Mouse (Mus musculus) megakaryocyte, adult 5-6 weeks (primary cell): ENCODE measurements around the gene Gstp3. TPM values are rescaled to one million over a fixed set of nuclear protein-coding genes. Genes with fewer than 3 reads are reported as not detected.
A peak's percentile ranks its signal among the peaks of the same experiment; 100 is the strongest.
"Not testable (repeated sequence)": the region's sequence is repeated elsewhere in the genome, so short reads cannot be mapped to it uniquely, and the experiment has no call there.

Experiments used
- ATAC-seq: 2 replicates; pipeline ENCODE4 v1.8.0; 2016; ENCODE audit warnings: mild to moderate bottlenecking, inconsistent platforms; ENCODE audit not compliant: poor library complexity, severe bottlenecking
- total RNA-seq, 2 experiments: library from RNA; stranded (forward) in 1 of 2; stranded (reverse) in 1 of 2; fragments of 153-499, 151-499 nt in 1 of 2; fragments of 221-1000, 200-1000 nt in 1 of 2; gene quantifications; 2 replicates each; pipeline versions ENCODE4 v1.2.3 to v1.2.4; 2015 to 2017

Gstp3 gene
- total RNA-seq, 2 experiments from 2014 or later, result 3.0 to 4.0 TPM

- not testable (repeated sequence) for ATAC-seq
Measured at GRCm38 (mm10) chr19:4064501-4064900, 5.1 kb upstream of the Gstp3 start.

- ATAC-seq, result not testable (repeated sequence)
Measured at GRCm38 (mm10) chr19:4063357-4063756, 4.0 kb upstream of the Gstp3 start.

GRCm38 (mm10) chr19:4060899-4061465, 1.6 kb upstream of the Gstp3 start:
- ATAC-seq, result peak; percentile 47; the same call in 1 of the 2 replicates

GRCm38 (mm10) chr19:4060044-4060898, 902 bp upstream of the Gstp3 start:
- ATAC-seq, result not testable (repeated sequence)

- no peak for ATAC-seq
Measured at GRCm38 (mm10) chr19:4058581-4058980, 788 bp downstream of the Gstp3 start.

- ATAC-seq, result no peak
Measured at GRCm38 (mm10) chr19:4057962-4058361, 1.4 kb downstream of the Gstp3 start.

- ATAC-seq, result no peak
Measured at GRCm38 (mm10) chr19:4057389-4057788, 2.0 kb downstream of the Gstp3 start.

- ATAC-seq, result no peak
Measured at GRCm38 (mm10) chr19:4056727-4057126, 2.6 kb downstream of the Gstp3 start.

GRCm38 (mm10) chr19:4055947-4056693, 3.2 kb downstream of the Gstp3 start:
- ATAC-seq, result no peak

GRCm38 (mm10) chr19:4055216-4055946, 4.0 kb downstream of the Gstp3 start:
- no peak for ATAC-seq

- ATAC-seq, result no peak
Measured at GRCm38 (mm10) chr19:4054613-4055012, 4.8 kb downstream of the Gstp3 start.

GRCm38 (mm10) chr19:4052516-4053030, 6.8 kb downstream of the Gstp3 start:
- no peak for ATAC-seq

GRCm38 (mm10) chr19:4051741-4052515, 7.4 kb downstream of the Gstp3 start:
- peak; percentile 38; the same call in 1 of the 2 replicates for ATAC-seq

GRCm38 (mm10) chr19:4051016-4051415, 8.4 kb downstream of the Gstp3 start:
- no peak for ATAC-seq

GRCm38 (mm10) chr19:4049069-4049468, 10.3 kb downstream of the Gstp3 start:
- ATAC-seq, result not testable (repeated sequence)

- peak; percentile 75 for ATAC-seq
Measured at GRCm38 (mm10) chr19:4047859-4048258, 11.5 kb downstream of the Gstp3 start.

- ATAC-seq, result no peak
Measured at GRCm38 (mm10) chr19:4046866-4047254, 12.5 kb downstream of the Gstp3 start.

- ATAC-seq, result peak; percentile 48
Measured at GRCm38 (mm10) chr19:4045966-4046865, 13.2 kb downstream of the Gstp3 start, which contains the start of gene Gstp2. Gstp2 (minus strand) TSS chr19:4046023.

- not testable (repeated sequence) for ATAC-seq
Measured at GRCm38 (mm10) chr19:4044109-4044508, 15.3 kb downstream of the Gstp3 start.
